Mouse (Mus musculus) MEL (cell line): Measurements from ENCODE around the gene Fbp2. TPM values are rescaled to one million over a fixed set of nuclear protein-coding genes. Genes with fewer than 3 reads are reported as not detected.

Experiments
- DNase-seq: peaks from one replicate; pipeline ENCODE4 v3.0.0; 2011; ENCODE audit warnings: low read depth, low spot score
- H3K27ac ChIP-seq: 2 replicates; pipeline ENCODE4 v1.5.1; 2012; ENCODE audit warnings: low read depth, mild to moderate bottlenecking, control low read depth, low read length, moderate library complexity; ENCODE audit not compliant: control insufficient read depth
- H3K27me3 ChIP-seq, 2 experiments: fragments of 150-350 bp in 1 of 2; sonication (generic) in 1 of 2; 2 replicates each; pipeline ENCODE4 v1.6.1; 2012; ENCODE audit warnings: low read length in 2 of 2, mild to moderate bottlenecking in 2 of 2, improper control_type of control experiment in 1 of 2, moderate library complexity in 1 of 2; ENCODE audit not compliant: insufficient read depth in 2 of 2, control insufficient read depth in 1 of 2
- H3K36me3 ChIP-seq, 2 experiments: 2 replicates each; pipeline ENCODE4 v1.6.1; 2012 to 2014; ENCODE audit warnings: low read length in 2 of 2, improper control_type of control experiment in 1 of 2, inconsistent platforms in 1 of 2, mild to moderate bottlenecking in 1 of 2; ENCODE audit not compliant: insufficient read depth in 2 of 2, control insufficient read depth in 1 of 2
- H3K4me1 ChIP-seq, 2 experiments: fragments of 150-350 bp in 1 of 2; sonication (generic) in 1 of 2; 2 replicates each; pipeline ENCODE4 v1.6.1; 2012; ENCODE audit warnings: low read length in 2 of 2, improper control_type of control experiment in 1 of 2, mild to moderate bottlenecking in 1 of 2; ENCODE audit not compliant: insufficient read depth in 2 of 2, control insufficient read depth in 1 of 2
- H3K4me3 ChIP-seq, 2 experiments: fragments of 150-350 bp in 1 of 2; sonication (generic) in 1 of 2; 2 replicates each; pipeline ENCODE4 v1.5.1; 2012; ENCODE audit warnings: low read depth in 2 of 2, low read length in 2 of 2, mild to moderate bottlenecking in 2 of 2, moderate library complexity in 2 of 2, control low read depth in 1 of 2, improper control_type of control experiment in 1 of 2; ENCODE audit not compliant: control insufficient read depth in 1 of 2, insufficient read depth in 1 of 2
- H3K79me2 ChIP-seq: 2 replicates; pipeline ENCODE4 v1.6.1; 2012; ENCODE audit warnings: mild to moderate bottlenecking, low read length, moderate library complexity; ENCODE audit not compliant: control insufficient read depth, poor library complexity, insufficient read depth
- H3K9ac ChIP-seq: 2 replicates; pipeline ENCODE4 v1.6.1; 2012; ENCODE audit warnings: low read depth, mild to moderate bottlenecking, control low read depth, low read length, moderate library complexity; ENCODE audit not compliant: control insufficient read depth, poor library complexity, severe bottlenecking
- H3K9me3 ChIP-seq: fragments of 150-350 bp; sonication (generic); replicated peaks from 2 replicates; pipeline ENCODE4 v1.6.1; 2012; ENCODE audit warnings: mild to moderate bottlenecking, low read length, improper control_type of control experiment, moderate library complexity; ENCODE audit not compliant: insufficient read depth
- BHLHE40 ChIP-seq: IDR thresholded peaks from 2 replicates; pipeline ENCODE4 v1.6.1; 2012; ENCODE audit warnings: low read depth, mild to moderate bottlenecking, inconsistent platforms, low read length, improper control_type of control experiment, borderline replicate concordance
- CTCF ChIP-seq, 3 experiments: IDR thresholded peaks in 2 of 3; conservative IDR thresholded peaks in 1 of 3; 2 replicates each; pipeline ENCODE4 v1.5.1; 2011 to 2012; ENCODE audit warnings: low read length in 3 of 3, low read depth in 2 of 3, mild to moderate bottlenecking in 2 of 3, improper control_type of control experiment in 1 of 3, inconsistent platforms in 1 of 3, mixed read lengths in 1 of 3, moderate library complexity in 1 of 3; ENCODE audit not compliant: control insufficient read depth in 1 of 3, insufficient read depth in 1 of 3, poor library complexity in 1 of 3, severe bottlenecking in 1 of 3
- E2F4 ChIP-seq: IDR thresholded peaks from 2 replicates; pipeline ENCODE4 v1.6.1; 2011; ENCODE audit warnings: low read depth, low read length, improper control_type of control experiment, borderline replicate concordance
- ELF1 ChIP-seq: IDR thresholded peaks from 2 replicates; pipeline ENCODE4 v1.6.1; 2014; ENCODE audit warnings: low read depth, mild to moderate bottlenecking, inconsistent platforms, low read length, improper control_type of control experiment, moderate library complexity
- HCFC1 ChIP-seq: IDR thresholded peaks from 2 replicates; pipeline ENCODE4 v1.6.1; 2012; ENCODE audit warnings: low read depth, mild to moderate bottlenecking, inconsistent platforms, low read length, improper control_type of control experiment, moderate library complexity
- JUND ChIP-seq: IDR thresholded peaks from 2 replicates; pipeline ENCODE4 v1.6.1; 2011; ENCODE audit warnings: low read depth, mild to moderate bottlenecking, improper control_type of control experiment, low read length
- KAT2A ChIP-seq: conservative IDR thresholded peaks from 2 replicates; pipeline ENCODE4 v1.6.1; 2012; ENCODE audit warnings: low read depth, low read length, improper control_type of control experiment, inconsistent platforms
- MAFK ChIP-seq: IDR thresholded peaks from 2 replicates; pipeline ENCODE4 v1.6.1; 2011; ENCODE audit warnings: low read depth, mild to moderate bottlenecking, low read length, improper control_type of control experiment, borderline replicate concordance
- MAZ ChIP-seq: IDR thresholded peaks from 2 replicates; pipeline ENCODE4 v1.6.1; 2012; ENCODE audit warnings: low read depth, mild to moderate bottlenecking, inconsistent platforms, low read length, improper control_type of control experiment
- NRF1 ChIP-seq: IDR thresholded peaks from 2 replicates; pipeline ENCODE4 v1.6.1; 2014; ENCODE audit warnings: low read depth, mild to moderate bottlenecking, inconsistent platforms, low read length, improper control_type of control experiment, moderate library complexity; ENCODE audit not compliant: poor library complexity, insufficient read depth, severe bottlenecking
- POLR2AphosphoS2 ChIP-seq: IDR thresholded peaks from 2 replicates; pipeline ENCODE4 v1.6.1; 2011; ENCODE audit warnings: low read length, improper control_type of control experiment
- POLR2AphosphoS5 ChIP-seq: IDR thresholded peaks from 2 replicates; pipeline ENCODE4 v1.6.1; 2012; ENCODE audit warnings: low read depth, borderline replicate concordance, mild to moderate bottlenecking, inconsistent platforms, low read length, moderate library complexity, mixed read lengths
- RCOR1 ChIP-seq: IDR thresholded peaks from 2 replicates; pipeline ENCODE4 v1.6.1; 2012; ENCODE audit warnings: low read depth, mild to moderate bottlenecking, inconsistent platforms, low read length, improper control_type of control experiment
- SMC3 ChIP-seq: IDR thresholded peaks from 2 replicates; pipeline ENCODE4 v1.6.1; 2011; ENCODE audit warnings: low read depth, low read length, improper control_type of control experiment
- TAL1 ChIP-seq: IDR thresholded peaks from 2 replicates; pipeline ENCODE4 v1.6.1; 2012; ENCODE audit warnings: mild to moderate bottlenecking, inconsistent platforms, low read length, moderate library complexity, mixed read lengths
- TBP ChIP-seq: IDR thresholded peaks from 2 replicates; pipeline ENCODE4 v1.8.0; 2011; ENCODE audit warnings: low read depth, low read length, improper control_type of control experiment
- UBTF ChIP-seq: IDR thresholded peaks from 2 replicates; pipeline ENCODE4 v1.6.1; 2012; ENCODE audit warnings: low read depth, mild to moderate bottlenecking, inconsistent platforms, low read length, improper control_type of control experiment, moderate library complexity, borderline replicate concordance; ENCODE audit not compliant: insufficient read depth
- ZC3H11A ChIP-seq: IDR thresholded peaks from 2 replicates; pipeline ENCODE4 v1.6.1; 2012; ENCODE audit warnings: low read depth, mild to moderate bottlenecking, inconsistent platforms, low read length, improper control_type of control experiment
- polyA plus RNA-seq, 2 experiments: library from polyadenylated mRNA; stranded (reverse) in 1 of 2; unstranded in 1 of 2; fragments of >175 nt in 1 of 2; fragments of >200 nt in 1 of 2; gene quantifications; 2 replicates each; pipeline versions ENCODE4 v1.2.1 to v1.2.4; 2012; ENCODE audit warnings: low replicate concordance in 2 of 2, low read depth in 1 of 2; ENCODE audit not compliant: insufficient read length in 2 of 2, insufficient read depth in 1 of 2, missing spikeins in 1 of 2
- total RNA-seq: library from RNA; depleted of rRNA; stranded (reverse); fragments of 300-350 nt; gene quantifications from 2 replicates; pipeline ENCODE4 v1.2.3, GENCODE M21; 2012

The Fbp2 gene
- total and polyA plus RNA-seq, 3 experiments = 4.7 to 10.8 TPM; not detected in 1

DNA sequence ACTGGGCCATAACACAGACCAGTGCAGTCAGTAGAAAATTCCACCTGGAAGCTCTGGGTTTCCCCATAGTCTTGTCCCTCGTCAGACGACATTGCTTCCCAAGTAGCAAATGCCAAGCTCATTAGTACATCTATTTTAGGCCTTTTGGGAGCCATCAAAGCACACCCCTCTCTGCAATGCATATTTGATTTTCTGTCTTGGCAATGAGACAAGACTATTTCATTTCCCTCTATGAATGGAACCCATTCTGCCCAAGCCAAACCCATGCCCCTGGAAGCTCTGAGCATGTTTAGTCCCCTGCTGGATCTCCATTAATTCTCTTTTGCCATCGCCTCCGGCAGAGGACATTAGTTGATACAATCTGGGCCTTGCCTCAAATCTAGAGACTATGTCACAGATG is 8.6 kb upstream of the Fbp2 start:
- no peaks in the 10 kb centered on the region for H3K79me2 ChIP-seq
- H3K27me3 ChIP-seq = no peaks in the 10 kb centered on the region
- H3K36me3 ChIP-seq = no peaks in the 10 kb centered on the region
- DNase-seq = no peak
- no peaks in the 10 kb centered on the region for H3K4me1 ChIP-seq
- no peak for TF ChIP-seq POLR2AphosphoS5
- no peak for TF ChIP-seq HCFC1
- TF ChIP-seq E2F4 = no peak
- no peak for TF ChIP-seq CTCF (IDR thresholded peaks at IDR 0.05 in 2 of 3, conservative IDR thresholded peaks at IDR 0.05 in 1 of 3; ENCODE audit: control insufficient read depth in 1 of 3, insufficient read depth in 1 of 3, low read depth in 2 of 3, low read length in 3 of 3, poor library complexity in 1 of 3, severe bottlenecking in 1 of 3)
- no peak for TF ChIP-seq TAL1
- TF ChIP-seq ELF1 = no peak
- no peak for TF ChIP-seq UBTF
- TF ChIP-seq KAT2A = no peak
- no peak for TF ChIP-seq ZC3H11A
- TF ChIP-seq NRF1 = no peak
- no peak for TF ChIP-seq TBP
- TF ChIP-seq SMC3 = no peak
- no peak for TF ChIP-seq MAFK
- TF ChIP-seq POLR2AphosphoS2 = no peak
- no peak for TF ChIP-seq JUND
- no peak for TF ChIP-seq MAZ
- TF ChIP-seq RCOR1 = no peak
- no peak for TF ChIP-seq BHLHE40
- H3K9me3 ChIP-seq = no peaks in the 10 kb centered on the region
- H3K4me3 ChIP-seq = no peak overlapping the region
- H3K9ac ChIP-seq = no peak overlapping the region
- no peak overlapping the region for H3K27ac ChIP-seq

DNA sequence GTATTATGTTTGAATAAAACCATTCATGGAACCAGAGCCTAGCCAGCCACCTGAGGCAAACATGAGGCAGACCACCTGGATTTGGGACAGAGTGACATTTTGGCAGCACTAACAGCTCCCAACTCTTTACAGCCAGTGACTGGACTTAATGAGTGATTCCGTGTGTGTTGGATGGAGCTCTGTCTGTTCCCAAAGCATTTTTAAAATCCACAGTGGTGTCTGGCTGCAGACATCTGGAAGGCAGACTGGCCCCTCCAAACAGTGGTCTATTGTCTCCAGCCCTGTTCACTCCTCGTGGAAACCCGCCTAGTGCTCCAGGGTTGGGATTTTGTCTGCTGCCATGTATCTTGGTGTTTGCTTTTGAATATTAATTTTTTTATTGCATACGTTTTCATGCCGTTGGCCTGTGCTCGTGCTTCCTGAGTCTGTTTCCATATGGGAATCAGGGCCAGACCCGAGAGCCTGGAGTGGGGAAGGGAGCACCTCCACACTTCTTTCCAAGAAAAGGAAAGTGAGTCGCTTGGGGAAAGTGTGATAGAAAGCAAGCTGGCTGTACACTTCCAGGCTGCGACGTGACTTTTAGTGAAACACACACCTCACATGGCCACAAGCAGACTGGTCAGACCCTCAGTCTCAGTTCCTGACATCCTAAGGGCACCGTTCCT is 7.6 kb upstream of the Fbp2 start:
- no peaks in the 10 kb centered on the region for H3K36me3 ChIP-seq
- H3K4me1 ChIP-seq = no peaks in the 10 kb centered on the region
- H3K79me2 ChIP-seq = no peaks in the 10 kb centered on the region
- no peaks in the 10 kb centered on the region for H3K27me3 ChIP-seq
- no peak for TF ChIP-seq MAZ
- no peak for TF ChIP-seq UBTF
- H3K9ac ChIP-seq = no peak overlapping the region
- H3K4me3 ChIP-seq = no peak overlapping the region
- H3K27ac ChIP-seq = no peak overlapping the region
- no peaks in the 10 kb centered on the region for H3K9me3 ChIP-seq
- no peak for DNase-seq
